Mouse (Mus musculus): ENCODE results near the gene Stxbp2. TPM values are rescaled to one million over a fixed set of nuclear protein-coding genes. Genes with fewer than 3 reads are reported as not detected.

The Stxbp2 gene
- polyA plus RNA-seq, 1 experiment from 2014 or later = 24.5 TPM

GRCm38 (mm10) chr8:3674671-3675070 is 43.9 kb downstream of the Stxbp2 start:
- Histone ChIP-seq H3K27me3 (replicated peaks) (no peaks in the 10 kb centered on the region), H3K4me3 (no peak overlapping the region), H3K4me2 (replicated peaks) (no peak overlapping the region), H3K27ac (no peak overlapping the region), H3K9me3 (no peaks in the 10 kb centered on the region), H3K36me3 (peaks cover 10% of the 10 kb centered on the region), H3K9ac (no peak overlapping the region), H3K4me1 (peaks cover 10% of the 10 kb centered on the region)
- ATAC-seq (ENCODE audit: low FRiP score, low read depth) = no peak
- WGBS = 56% methylated on average over 3 of the region's 3 CpGs

GRCm38 (mm10) chr8:3676131-3676992 is 45.6 kb downstream of the Stxbp2 start, which contains the start of gene Trappc5:
Trappc5 (plus strand) TSS chr8:3676299.
- Histone ChIP-seq H3K27ac (peak within 1 kb of the TSS; percentile 70), H3K9ac (peak within 1 kb of the TSS; percentile 94), H3K27me3 (replicated peaks) (no peaks in the 10 kb centered on the region), H3K36me3 (peaks cover 23% of the 10 kb centered on the region), H3K4me2 (replicated peaks) (peak within 1 kb of the TSS; percentile 77), H3K4me1 (peaks cover 10% of the 10 kb centered on the region), H3K9me3 (no peaks in the 10 kb centered on the region), H3K4me3 (peak within 1 kb of the TSS; percentile 81)
- ATAC-seq (ENCODE audit: low FRiP score, low read depth) = peak; percentile 79
- 2% methylated on average over 61 of the region's 61 CpGs for whole genome bisulfite sequencing

GRCm38 (mm10) chr8:3676993-3677579 is 46.3 kb downstream of the Stxbp2 start:
- peak overlapping the region; percentile 77 for H3K4me2 ChIP-seq (replicated peaks)
- no peaks in the 10 kb centered on the region for H3K9me3 ChIP-seq
- 5% methylated on average over 15 of the region's 15 CpGs for WGBS
- H3K4me1 ChIP-seq = peaks cover 10% of the 10 kb centered on the region
- peaks cover 23% of the 10 kb centered on the region for H3K36me3 ChIP-seq
- H3K9ac ChIP-seq = peak overlapping the region; percentile 94
- peak overlapping the region; percentile 81 for H3K4me3 ChIP-seq
- no peak; the same call in 1 of the 2 replicates for ATAC-seq (ENCODE audit: low FRiP score, low read depth)
- H3K27ac ChIP-seq = peak overlapping the region; percentile 70; the same call in 1 of the 2 replicates
- no peaks in the 10 kb centered on the region for H3K27me3 ChIP-seq (replicated peaks)

- Histone ChIP-seq H3K27ac (no peak overlapping the region), H3K4me2 (replicated peaks) (no peak overlapping the region), H3K4me1 (peaks cover 10% of the 10 kb centered on the region), H3K4me3 (no peak overlapping the region), H3K27me3 (replicated peaks) (no peaks in the 10 kb centered on the region), H3K9me3 (no peaks in the 10 kb centered on the region), H3K36me3 (peaks cover 23% of the 10 kb centered on the region), H3K9ac (no peak overlapping the region)
- 96% methylated on average over 23 of the region's 23 CpGs for WGBS
- no peak for ATAC-seq (ENCODE audit: low FRiP score, low read depth)
Observed at GRCm38 (mm10) chr8:3678831-3679230, 48.1 kb downstream of the Stxbp2 start.

GRCm38 (mm10) chr8:3679236-3679635 is 48.5 kb downstream of the Stxbp2 start:
- no peak for ATAC-seq (ENCODE audit: low FRiP score, low read depth)
- Histone ChIP-seq H3K27ac (no peak overlapping the region), H3K36me3 (peaks cover 23% of the 10 kb centered on the region), H3K9ac (no peak overlapping the region), H3K4me2 (replicated peaks) (no peak overlapping the region), H3K27me3 (replicated peaks) (no peaks in the 10 kb centered on the region), H3K4me3 (no peak overlapping the region), H3K4me1 (peaks cover 10% of the 10 kb centered on the region), H3K9me3 (no peaks in the 10 kb centered on the region)
- WGBS = 97% methylated on average over 23 of the region's 23 CpGs

- H3K4me1 ChIP-seq = peaks cover 10% of the 10 kb centered on the region
- H3K4me3 ChIP-seq = no peak overlapping the region
- H3K27me3 ChIP-seq (replicated peaks) = no peaks in the 10 kb centered on the region
- no peak overlapping the region for H3K4me2 ChIP-seq (replicated peaks)
- H3K27ac ChIP-seq = no peak overlapping the region
- no peak overlapping the region for H3K9ac ChIP-seq
- H3K9me3 ChIP-seq = no peaks in the 10 kb centered on the region
- no peak for ATAC-seq (ENCODE audit: low FRiP score, low read depth)
- WGBS = 95% methylated on average over 5 of the region's 5 CpGs
- peaks cover 23% of the 10 kb centered on the region for H3K36me3 ChIP-seq
Observed at GRCm38 (mm10) chr8:3679656-3680055, 48.9 kb downstream of the Stxbp2 start.

- Histone ChIP-seq H3K9me3 (no peaks in the 10 kb centered on the region), H3K4me1 (peaks cover 6% of the 10 kb centered on the region), H3K4me3 (no peak overlapping the region), H3K36me3 (peaks cover 23% of the 10 kb centered on the region), H3K4me2 (replicated peaks) (no peak overlapping the region), H3K27ac (no peak overlapping the region), H3K9ac (no peak overlapping the region), H3K27me3 (replicated peaks) (no peaks in the 10 kb centered on the region)
- WGBS = 91% methylated on average over 5 of the region's 5 CpGs
- no peak for ATAC-seq (ENCODE audit: low FRiP score, low read depth)
Observed at GRCm38 (mm10) chr8:3682435-3682834, 51.7 kb downstream of the Stxbp2 start.

GRCm38 (mm10) chr8:3683408-3684176 is 52.8 kb downstream of the Stxbp2 start:
- no peaks in the 10 kb centered on the region for H3K9me3 ChIP-seq
- H3K4me1 ChIP-seq = no peaks in the 10 kb centered on the region
- no peak for ATAC-seq (ENCODE audit: low FRiP score, low read depth)
- no peak overlapping the region for H3K4me2 ChIP-seq (replicated peaks)
- H3K27me3 ChIP-seq (replicated peaks) = no peaks in the 10 kb centered on the region
- peaks cover 23% of the 10 kb centered on the region for H3K36me3 ChIP-seq
- H3K4me3 ChIP-seq = no peak overlapping the region
- no peak overlapping the region for H3K27ac ChIP-seq
- WGBS = 77% methylated on average over 6 of the region's 6 CpGs
- no peak overlapping the region for H3K9ac ChIP-seq

- no peak overlapping the region for H3K4me3 ChIP-seq
- H3K9me3 ChIP-seq = no peaks in the 10 kb centered on the region
- peaks cover 14% of the 10 kb centered on the region for H3K36me3 ChIP-seq
- no peaks in the 10 kb centered on the region for H3K4me1 ChIP-seq
- H3K4me2 ChIP-seq (replicated peaks) = no peak overlapping the region
- H3K27ac ChIP-seq = no peak overlapping the region
- no peak for ATAC-seq (ENCODE audit: low FRiP score, low read depth)
- H3K27me3 ChIP-seq (replicated peaks) = no peaks in the 10 kb centered on the region
- no peak overlapping the region for H3K9ac ChIP-seq
Observed at GRCm38 (mm10) chr8:3684530-3684929, 53.8 kb downstream of the Stxbp2 start.

- ATAC-seq (ENCODE audit: low FRiP score, low read depth) = no peak
- H3K4me1 ChIP-seq = no peaks in the 10 kb centered on the region
- H3K4me3 ChIP-seq = no peak overlapping the region
- H3K9me3 ChIP-seq = no peaks in the 10 kb centered on the region
- no peak overlapping the region for H3K9ac ChIP-seq
- 72% methylated on average over 5 of the region's 5 CpGs for WGBS
- peaks cover 6% of the 10 kb centered on the region for H3K36me3 ChIP-seq
- H3K4me2 ChIP-seq (replicated peaks) = no peak overlapping the region
- no peaks in the 10 kb centered on the region for H3K27me3 ChIP-seq (replicated peaks)
- no peak overlapping the region for H3K27ac ChIP-seq
Observed at GRCm38 (mm10) chr8:3685422-3685821, 54.7 kb downstream of the Stxbp2 start.

GRCm38 (mm10) chr8:3687537-3687936 is 56.8 kb downstream of the Stxbp2 start:
- Histone ChIP-seq H3K27me3 (replicated peaks) (no peaks in the 10 kb centered on the region), H3K36me3 (no peaks in the 10 kb centered on the region), H3K9ac (no peak overlapping the region), H3K9me3 (no peaks in the 10 kb centered on the region), H3K4me3 (no peak overlapping the region), H3K27ac (no peak overlapping the region), H3K4me1 (no peaks in the 10 kb centered on the region), H3K4me2 (replicated peaks) (no peak overlapping the region)
- 78% methylated on average over 6 of the region's 6 CpGs for WGBS
- ATAC-seq (ENCODE audit: low FRiP score, low read depth) = no peak

- 81% methylated on average over 3 of the region's 3 CpGs for WGBS
- no peaks in the 10 kb centered on the region for H3K4me1 ChIP-seq
- H3K36me3 ChIP-seq = no peaks in the 10 kb centered on the region
- no peaks in the 10 kb centered on the region for H3K27me3 ChIP-seq (replicated peaks)
- H3K4me2 ChIP-seq (replicated peaks) = no peak overlapping the region
- H3K9ac ChIP-seq = no peak overlapping the region
- no peak for ATAC-seq (ENCODE audit: low FRiP score, low read depth)
- no peak overlapping the region for H3K4me3 ChIP-seq
- 0 out of 2 replicates have a peak, but pooled peaks cover 3% of the 10 kb centered on the region for H3K9me3 ChIP-seq
- H3K27ac ChIP-seq = no peak overlapping the region
Observed at GRCm38 (mm10) chr8:3690774-3691173, 60.0 kb downstream of the Stxbp2 start.
